Mouse (Mus musculus): ENCODE results near the gene Ece2.

Ece2 gene

DNA sequence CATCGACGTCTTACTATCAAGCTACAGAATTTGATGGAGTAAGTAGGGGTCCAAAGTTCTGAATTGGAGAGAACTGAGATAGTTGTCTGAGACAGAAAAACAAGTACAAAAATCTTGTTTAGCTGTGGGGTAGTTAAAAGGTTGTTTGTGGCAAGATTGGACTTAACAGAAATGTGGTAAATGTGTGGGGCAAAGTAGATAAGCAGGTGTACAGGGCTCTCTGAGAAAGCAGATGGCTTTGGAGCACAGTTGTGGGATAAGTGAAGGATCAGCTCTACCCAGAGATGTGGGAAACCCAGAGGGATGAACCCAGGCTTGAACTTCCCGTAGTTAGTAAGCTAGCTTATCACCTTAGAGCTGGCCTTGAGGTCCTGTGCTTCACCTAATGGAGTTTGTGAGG is 61.1 kb downstream of the Ece2 start:
- DNase-seq (ENCODE audit: low spot score): no peak

DNA sequence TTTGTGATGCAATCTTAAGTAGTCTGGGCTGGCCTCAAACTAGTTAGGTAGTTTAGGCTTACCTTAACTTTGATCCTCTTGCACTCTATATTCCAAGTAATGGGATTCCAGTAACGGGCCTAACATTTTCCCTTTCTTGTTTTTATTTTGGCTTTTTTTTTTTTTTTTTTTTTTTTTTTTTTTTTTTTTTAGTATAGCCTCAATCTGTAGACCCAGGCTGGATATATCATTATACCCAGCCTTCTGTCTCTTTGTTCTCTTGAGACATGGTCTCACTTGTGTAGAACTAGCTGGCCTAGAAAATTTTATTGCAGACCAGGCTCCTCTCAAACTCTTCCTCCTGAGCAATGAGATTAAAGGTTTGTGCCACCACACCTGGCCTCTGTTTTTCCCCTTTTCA is 62.0 kb downstream of the Ece2 start:
- no peak for DNase-seq (ENCODE audit: low spot score)

DNA sequence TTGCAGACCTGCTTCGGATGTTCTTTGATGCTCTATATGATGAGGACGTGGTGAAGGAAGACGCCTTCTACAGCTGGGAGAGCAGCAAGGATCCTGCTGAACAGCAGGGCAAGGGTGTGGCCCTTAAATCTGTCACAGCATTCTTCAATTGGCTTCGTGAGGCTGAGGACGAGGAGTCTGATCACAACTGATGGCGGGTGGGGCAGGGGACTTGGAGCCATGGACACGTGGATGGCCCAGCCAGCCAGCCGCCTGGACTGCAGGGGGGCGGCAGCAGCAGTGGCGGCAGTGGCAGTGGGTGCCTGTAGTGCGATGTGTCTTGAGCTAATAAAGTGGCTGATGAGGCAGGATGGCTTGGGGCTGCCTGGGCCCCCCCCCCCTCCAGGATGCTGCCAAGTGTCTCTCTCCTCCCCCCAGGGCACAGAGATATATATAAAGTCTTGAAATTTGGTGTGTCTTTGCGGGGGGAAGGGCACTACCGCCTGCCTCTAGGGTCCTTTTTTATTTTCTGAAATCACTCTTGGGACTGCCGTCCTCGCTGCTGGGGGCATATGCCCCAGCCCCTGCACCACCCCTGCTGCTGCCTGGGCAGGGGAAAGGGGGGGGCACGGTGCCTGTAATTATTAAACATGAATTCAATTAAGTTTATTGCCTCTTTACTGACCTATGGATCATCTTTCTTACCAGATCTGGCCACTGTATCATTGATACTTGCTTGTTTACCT is 62.8 kb downstream of the Ece2 start:
- no peak for DNase-seq (ENCODE audit: low spot score)

DNA sequence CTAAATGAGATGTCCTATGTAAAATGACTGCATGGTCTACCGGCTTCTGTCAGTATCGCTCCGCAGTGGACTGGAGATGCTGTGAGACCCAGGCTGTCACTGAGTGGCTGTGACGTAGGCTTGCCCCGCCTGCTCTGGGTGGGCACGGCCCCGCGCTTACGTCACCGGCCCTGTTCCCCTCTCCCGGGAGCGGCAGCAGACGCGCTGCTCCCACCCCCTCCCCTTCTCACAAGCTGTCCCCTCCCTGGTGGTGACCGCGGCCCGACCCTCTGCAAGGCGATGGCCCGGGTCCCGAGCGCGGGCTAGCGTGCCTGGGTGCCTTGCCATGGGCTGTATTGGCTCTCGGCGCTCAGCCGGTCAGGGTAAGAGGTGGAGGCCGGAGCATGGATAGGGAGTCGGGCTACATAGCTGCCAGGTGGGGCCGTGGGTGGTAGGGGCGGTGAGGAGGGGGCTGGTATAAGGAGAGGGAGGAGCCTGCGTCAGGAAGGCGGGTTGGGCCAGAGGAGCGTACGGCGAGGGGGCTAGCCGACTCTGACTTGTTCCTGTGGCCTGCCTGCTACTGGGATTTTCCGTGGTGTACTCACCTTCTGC is 63.6 kb downstream of the Ece2 start, which contains the start of gene Fam131a:
Gene Fam131a (plus strand): TSS at position 131 of the 591 bp plus-strand sequence.
- DNase-seq (ENCODE audit: low spot score): peak; percentile 86

DNA sequence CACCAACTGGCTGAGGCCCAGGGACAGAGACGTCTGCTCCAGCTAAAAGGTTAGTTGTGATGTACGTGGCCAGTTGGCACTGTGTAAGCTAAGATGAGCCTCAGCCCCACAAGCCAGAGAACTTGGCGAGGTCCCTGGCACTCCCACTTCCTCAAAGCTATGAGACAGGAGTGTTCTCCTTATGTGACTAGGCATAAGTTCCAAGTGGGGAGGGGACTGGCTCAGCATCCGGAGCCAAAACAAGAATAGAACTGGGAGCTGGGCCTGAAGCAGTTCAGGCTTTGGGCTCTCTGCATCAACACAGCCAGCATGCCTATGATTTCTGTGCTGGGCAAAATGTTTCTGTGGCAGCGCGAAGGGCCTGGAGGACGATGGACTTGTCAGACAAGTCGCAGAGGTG is 65.2 kb downstream of the Ece2 start:
- no peak for DNase-seq (ENCODE audit: low spot score)

DNA sequence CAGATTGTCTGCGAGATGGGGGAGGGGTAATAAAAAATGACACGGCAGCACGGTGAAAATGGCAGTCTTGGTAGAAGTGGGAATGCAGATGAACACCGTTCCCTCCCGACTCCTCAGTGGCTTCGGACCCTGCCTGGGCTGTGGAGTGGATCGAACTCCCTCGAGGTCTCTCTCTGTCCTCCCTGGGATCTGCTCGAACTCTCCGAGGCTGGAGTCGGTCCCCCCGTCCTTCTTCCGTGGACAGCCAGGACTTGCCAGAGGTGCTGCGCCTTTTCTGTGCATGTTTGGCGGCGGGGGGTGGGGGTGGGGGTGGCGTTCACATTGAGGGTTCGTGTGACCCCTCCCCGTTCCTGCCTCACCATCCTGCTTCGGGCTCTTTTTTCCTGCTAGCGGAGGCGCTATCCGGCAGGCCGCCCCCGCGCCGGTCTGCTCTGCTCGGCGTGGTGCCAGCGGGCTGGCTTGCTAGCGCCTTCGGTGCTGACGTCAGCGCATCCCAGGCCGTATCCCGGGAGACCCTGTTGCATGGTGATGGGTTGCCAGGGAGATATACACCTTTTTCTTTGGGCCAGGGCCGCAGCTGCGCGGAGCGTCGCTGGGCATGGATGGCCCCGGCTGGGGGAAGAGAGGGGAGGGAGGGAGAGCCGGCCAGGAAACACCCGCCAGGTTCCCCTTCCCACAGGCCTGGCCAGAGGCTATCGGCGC is 66.1 kb downstream of the Ece2 start:
- peak; percentile 83 for DNase-seq (ENCODE audit: low spot score)
